Mouse (Mus musculus) liver, embryonic 13.5 days (tissue): ENCODE data around the gene Gm14226. TPM values are rescaled to one million over a fixed set of nuclear protein-coding genes. Genes with fewer than 3 reads are reported as not detected.
"Not testable (repeated sequence)": the region's sequence is repeated elsewhere in the genome, so short reads cannot be mapped to it uniquely, and the experiment has no call there.

ENCODE experiments used
- ATAC-seq: fragments of 200-750 bp; cut with Nextera tagmentation; 2 replicates; pipeline ENCODE4 v1.8.0; 2017; ENCODE audit warnings: low read depth, mild to moderate bottlenecking, moderate number of reproducible peaks, moderate library complexity
- DNase-seq: peaks from one replicate; pipeline ENCODE4 v3.0.0; 2022
- H3K27ac ChIP-seq: fragments of 300-500 bp; sonication (generic); 2 replicates; pipeline ENCODE4 v1.5.1; 2015; ENCODE audit warnings: moderate library complexity, mild to moderate bottlenecking, inconsistent platforms
- H3K27me3 ChIP-seq: fragments of 300-500 bp; sonication (generic); 2 replicates; pipeline ENCODE4 v1.6.1; 2015; ENCODE audit warnings: mild to moderate bottlenecking, inconsistent platforms
- H3K36me3 ChIP-seq: fragments of 300-500 bp; sonication (generic); 2 replicates; pipeline ENCODE4 v1.6.1; 2015; ENCODE audit warnings: mild to moderate bottlenecking, inconsistent platforms
- H3K4me1 ChIP-seq: fragments of 300-500 bp; sonication (generic); replicated peaks from 2 replicates; pipeline ENCODE4 v1.6.1; 2015; ENCODE audit warnings: inconsistent platforms
- H3K4me2 ChIP-seq: fragments of 300-500 bp; sonication (generic); 2 replicates; pipeline ENCODE4 v1.6.1; 2015; ENCODE audit warnings: inconsistent platforms, mild to moderate bottlenecking, moderate library complexity
- H3K4me3 ChIP-seq: fragments of 300-500 bp; sonication (generic); replicated peaks from 2 replicates; pipeline ENCODE4 v1.5.1; 2015; ENCODE audit warnings: mild to moderate bottlenecking, inconsistent platforms
- H3K9ac ChIP-seq: fragments of 300-500 bp; sonication (generic); 2 replicates; pipeline ENCODE4 v1.6.1; 2015; ENCODE audit warnings: mild to moderate bottlenecking, inconsistent platforms
- H3K9me3 ChIP-seq: fragments of 300-500 bp; sonication (generic); replicated peaks from 2 replicates; pipeline ENCODE4 v1.6.1; 2016; ENCODE audit warnings: inconsistent platforms
- WGBS: fragments of 180-500 bp; shearing (Covaris S2); methylation state at CpG from one replicate; pipeline ENCODE4 v1.1.7; 2015; ENCODE audit not compliant: insufficient replicate concordance; 5-methylcytosine and 5-hydroxymethylcytosine counted together
- polyA plus RNA-seq: library from polyadenylated mRNA; unstranded; fragments of >200 nt; fragmentation: Nextera tagmentation; extraction: Ambion mirVana; gene quantifications from 2 replicates; pipeline ENCODE4 v1.2.1, GENCODE M21; 2015

Gene Gm14226
- polyA plus RNA-seq: 0.41 and 0.68 TPM in 2 replicates

DNA sequence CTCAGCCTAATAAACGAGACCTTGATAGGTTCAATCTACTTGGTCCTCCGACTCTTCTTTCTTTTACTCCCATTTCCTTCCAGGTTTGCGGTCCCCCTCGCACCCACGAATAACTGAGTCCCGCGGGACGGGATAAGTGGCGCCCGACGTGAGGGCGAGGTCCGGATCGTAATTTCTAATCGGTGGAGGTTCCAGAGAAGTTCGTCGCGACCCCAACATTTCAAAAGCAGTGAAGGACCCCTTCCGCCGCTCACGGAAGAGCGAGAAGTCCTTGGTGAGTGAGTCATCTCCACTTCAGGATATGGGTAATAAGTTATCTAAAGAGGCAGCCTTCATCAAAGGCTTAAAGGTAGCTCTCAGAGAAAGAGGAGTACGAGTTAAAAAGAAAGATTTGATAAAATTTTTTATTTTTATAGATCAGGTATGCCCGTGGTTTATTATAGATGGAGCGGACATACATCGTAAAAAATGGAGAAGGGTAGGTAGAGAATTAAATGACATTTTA is at the start of gene Gm14226:
Gm14226 (plus strand) TSS at position 16 of the 505 bp plus-strand sequence.
- not testable (repeated sequence) for H3K36me3 ChIP-seq, H3K9me3 ChIP-seq, ATAC-seq, DNase-seq
- Histone ChIP-seq H3K4me2 (peak within 1 kb of the TSS; percentile 83), H3K27me3 (peaks cover 28% of the 10 kb centered on the region), H3K27ac (peak within 1 kb of the TSS; percentile 67), H3K4me3 (peak within 1 kb of the TSS; percentile 57), H3K9ac (peak within 1 kb of the TSS; percentile 57), H3K4me1 (peaks cover 13% of the 10 kb centered on the region)
- under 1% methylated on average over 24 of the region's 26 CpGs for WGBS

- 34% methylated on average over 14 of the region's 14 CpGs for WGBS
- not testable (repeated sequence) for ATAC-seq, H3K4me1 ChIP-seq, H3K36me3 ChIP-seq, H3K4me2 ChIP-seq, H3K9ac ChIP-seq, H3K9me3 ChIP-seq, H3K27ac ChIP-seq, H3K4me3 ChIP-seq, H3K27me3 ChIP-seq
- peak; percentile 3 for DNase-seq
Observed at GRCm38 (mm10) chr2:154969740-154970397, 48.2 kb upstream of the Gm14226 start.

DNA sequence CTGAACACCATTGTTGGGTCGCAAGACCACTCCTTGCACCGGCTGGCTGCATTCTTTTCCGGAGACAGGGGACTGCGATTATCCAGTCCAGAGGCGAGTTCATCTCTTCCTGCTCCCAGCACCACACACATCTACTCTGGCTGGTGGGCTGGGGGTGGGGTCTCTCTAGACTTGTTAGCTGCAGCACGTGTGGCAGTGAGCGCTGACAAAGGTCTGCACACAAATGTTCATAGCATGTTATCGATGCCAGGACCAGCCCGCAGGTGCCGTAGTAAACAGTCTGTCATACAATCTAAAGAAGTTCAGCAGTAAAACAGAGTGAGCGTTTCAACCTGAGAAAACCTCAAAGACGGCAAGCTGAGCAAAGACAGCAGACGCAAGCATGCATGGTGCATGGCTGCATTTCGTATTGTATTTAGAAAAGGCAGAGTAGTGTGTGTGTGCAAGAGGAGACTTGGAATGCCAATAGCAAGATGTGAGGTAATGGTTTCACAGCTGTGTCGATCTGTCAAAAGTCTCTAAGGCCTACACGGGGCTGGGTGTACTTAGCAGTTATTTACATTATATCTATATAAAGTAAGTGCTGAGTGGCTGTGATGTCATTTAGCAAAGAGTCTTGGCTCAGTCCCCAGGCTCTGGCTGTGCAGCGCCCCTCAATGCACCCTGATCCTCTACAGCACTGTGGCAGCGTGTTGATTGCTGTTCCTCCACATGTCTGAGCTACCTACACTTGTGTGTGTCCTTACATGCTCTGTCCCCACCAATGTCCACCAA is 46.0 kb upstream of the Gm14226 start:
- no peak overlapping the region for H3K27ac ChIP-seq
- H3K27me3 ChIP-seq: peaks cover 5% of the 10 kb centered on the region; the same call in 1 of the 2 replicates
- no peak overlapping the region for H3K9ac ChIP-seq
- H3K4me1 ChIP-seq: no peaks in the 10 kb centered on the region
- ATAC-seq (no peak), DNase-seq (no peak)
- H3K9me3 ChIP-seq: no peaks in the 10 kb centered on the region
- WGBS: 58% methylated on average over 18 of the region's 18 CpGs
- H3K4me3 ChIP-seq: no peak overlapping the region
- H3K4me2 ChIP-seq: no peak overlapping the region
- no peaks in the 10 kb centered on the region for H3K36me3 ChIP-seq

DNA sequence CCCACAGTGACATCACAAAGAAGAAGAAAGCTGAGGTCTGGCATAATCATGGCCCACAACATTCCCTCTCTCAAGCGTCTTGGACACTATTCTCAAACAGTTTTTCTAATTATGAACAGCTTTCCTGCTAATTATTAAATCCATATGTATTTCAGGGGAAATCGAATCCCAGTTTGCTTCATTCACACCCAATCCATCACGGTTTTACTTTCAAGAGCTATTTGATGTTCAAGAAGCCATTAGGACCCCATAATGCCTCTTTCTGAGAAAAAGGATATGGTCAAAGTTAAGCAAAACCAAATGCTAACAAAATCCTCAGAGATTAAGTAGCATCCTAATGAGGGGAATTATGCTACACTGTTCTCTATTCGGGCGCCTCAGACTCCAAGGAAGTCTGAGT is 45.1 kb upstream of the Gm14226 start:
- WGBS: 73% methylated on average over 5 of the region's 5 CpGs
- no peak overlapping the region for H3K27ac ChIP-seq
- H3K4me1 ChIP-seq: no peaks in the 10 kb centered on the region
- DNase-seq (no peak), ATAC-seq (no peak)
- H3K9ac ChIP-seq: no peak overlapping the region
- H3K36me3 ChIP-seq: no peaks in the 10 kb centered on the region
- peaks cover 7% of the 10 kb centered on the region; the same call in 1 of the 2 replicates for H3K27me3 ChIP-seq
- no peak overlapping the region for H3K4me3 ChIP-seq
- H3K4me2 ChIP-seq: no peak overlapping the region
- no peaks in the 10 kb centered on the region for H3K9me3 ChIP-seq

DNA sequence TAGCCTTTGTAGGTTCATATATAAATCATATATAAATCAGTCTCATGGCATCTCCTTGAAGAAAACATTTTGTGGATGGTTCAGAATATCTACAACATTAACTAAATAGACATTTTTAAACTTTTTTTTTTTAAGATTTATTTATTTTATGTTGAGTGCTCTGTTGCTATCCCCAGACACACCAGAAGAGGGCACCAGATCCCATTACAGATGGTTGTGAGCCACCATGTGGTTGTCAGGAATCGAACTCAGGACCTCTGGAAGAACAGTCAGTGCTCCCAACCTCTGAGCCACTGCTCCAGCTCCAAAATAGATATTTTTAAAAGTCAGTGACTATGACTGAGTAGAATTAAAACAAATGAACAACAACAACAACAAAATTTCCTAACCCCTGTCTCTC is 31.5 kb upstream of the Gm14226 start:
- Histone ChIP-seq H3K27ac (no peak overlapping the region), H3K4me2 (no peak overlapping the region), H3K9ac (no peak overlapping the region), H3K4me1 (no peaks in the 10 kb centered on the region), H3K9me3 (no peaks in the 10 kb centered on the region), H3K36me3 (no peaks in the 10 kb centered on the region), H3K4me3 (no peak overlapping the region), H3K27me3 (no peaks in the 10 kb centered on the region)
- 29% methylated on average over 1 of the region's 1 CpGs for WGBS
- no peak for DNase-seq
- no peak for ATAC-seq

GRCm38 (mm10) chr2:154991411-154991810 is 26.7 kb upstream of the Gm14226 start:
- Histone ChIP-seq H3K9me3 (no peaks in the 10 kb centered on the region), H3K4me3 (no peak overlapping the region), H3K4me2 (no peak overlapping the region), H3K9ac (no peak overlapping the region), H3K4me1 (no peaks in the 10 kb centered on the region), H3K27me3 (no peaks in the 10 kb centered on the region), H3K36me3 (no peaks in the 10 kb centered on the region), H3K27ac (no peak overlapping the region)
- 33% methylated on average over 8 of the region's 8 CpGs for WGBS
- ATAC-seq (no peak), DNase-seq (no peak)

DNA sequence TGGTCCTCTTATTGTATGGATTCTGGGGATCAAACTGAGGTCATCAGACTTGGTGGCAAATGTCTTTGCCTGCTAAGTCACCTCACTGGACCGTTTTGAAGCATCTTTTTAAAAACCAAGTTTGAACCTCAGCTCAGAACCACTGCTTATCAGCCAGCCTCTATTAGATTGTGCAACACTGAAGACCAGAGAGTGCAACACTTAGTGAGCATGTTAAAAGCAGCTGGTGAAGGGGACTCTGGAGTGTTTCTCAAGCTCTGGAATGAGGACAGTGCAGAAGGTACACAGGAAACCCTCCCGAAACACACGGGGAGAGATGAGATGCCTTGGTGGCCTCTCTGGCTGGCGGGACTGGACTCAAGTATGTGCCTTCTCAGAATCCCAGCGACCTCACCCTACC is 26.0 kb upstream of the Gm14226 start:
- Histone ChIP-seq H3K27me3 (no peaks in the 10 kb centered on the region), H3K4me2 (no peak overlapping the region), H3K9ac (no peak overlapping the region), H3K4me1 (no peaks in the 10 kb centered on the region), H3K36me3 (no peaks in the 10 kb centered on the region), H3K4me3 (no peak overlapping the region), H3K27ac (no peak overlapping the region), H3K9me3 (no peaks in the 10 kb centered on the region)
- WGBS: 63% methylated on average over 5 of the region's 5 CpGs
- no peak for ATAC-seq
- DNase-seq: no peak

GRCm38 (mm10) chr2:155005491-155005890 is 12.6 kb upstream of the Gm14226 start:
- Histone ChIP-seq H3K9me3 (0 out of 2 replicates have a peak, but pooled peaks cover 6% of the 10 kb centered on the region), H3K27ac (no peak overlapping the region), H3K9ac (no peak overlapping the region), H3K4me3 (no peak overlapping the region), H3K4me2 (no peak overlapping the region), H3K4me1 (no peaks in the 10 kb centered on the region), H3K27me3 (no peaks in the 10 kb centered on the region), H3K36me3 (no peaks in the 10 kb centered on the region)
- no peak for ATAC-seq
- 82% methylated on average over 11 of the region's 11 CpGs for WGBS
- DNase-seq: no peak

GRCm38 (mm10) chr2:155011086-155011656 is 6.9 kb upstream of the Gm14226 start:
- no peak for ATAC-seq
- Histone ChIP-seq H3K4me2 (no peak overlapping the region), H3K27me3 (peaks cover 9% of the 10 kb centered on the region), H3K4me3 (no peak overlapping the region), H3K4me1 (no peaks in the 10 kb centered on the region), H3K9me3 (0 out of 2 replicates have a peak, but pooled peaks cover 4% of the 10 kb centered on the region), H3K27ac (no peak overlapping the region), H3K36me3 (no peaks in the 10 kb centered on the region), H3K9ac (no peak overlapping the region)
- DNase-seq: peak; percentile 30
- 11% methylated on average over 3 of the region's 3 CpGs for WGBS

- DNase-seq (no peak), ATAC-seq (no peak)
- Histone ChIP-seq H3K36me3 (no peaks in the 10 kb centered on the region), H3K9me3 (no peaks in the 10 kb centered on the region), H3K9ac (no peak overlapping the region), H3K4me2 (no peak overlapping the region), H3K27ac (no peak overlapping the region), H3K27me3 (peaks cover 9% of the 10 kb centered on the region), H3K4me3 (no peak overlapping the region), H3K4me1 (no peaks in the 10 kb centered on the region)
- WGBS: 83% methylated on average over 6 of the region's 6 CpGs
Observed at GRCm38 (mm10) chr2:155012991-155013390, 5.1 kb upstream of the Gm14226 start.

DNA sequence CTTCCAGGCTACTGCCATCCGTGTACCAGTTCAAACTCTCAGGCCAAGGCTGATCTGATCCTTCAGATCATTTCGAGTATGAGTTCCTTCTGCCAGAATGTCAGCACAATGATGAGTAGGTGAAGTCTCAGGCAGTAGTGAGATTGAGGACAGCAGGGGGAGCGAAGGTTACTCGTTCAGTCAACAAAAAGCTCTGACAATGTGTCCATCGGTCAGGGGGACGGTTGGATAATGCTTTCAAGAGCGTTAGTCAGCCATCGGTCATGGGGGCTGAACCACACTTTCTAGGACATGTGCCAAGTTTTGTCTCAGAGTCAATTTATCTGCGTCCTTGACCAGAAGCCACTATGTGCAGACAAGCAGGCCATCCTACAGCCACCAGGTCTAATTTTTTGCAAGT is 1.3 kb upstream of the Gm14226 start:
- H3K9ac ChIP-seq, H3K4me3 ChIP-seq, H3K4me2 ChIP-seq, H3K27ac ChIP-seq, H3K36me3 ChIP-seq, H3K9me3 ChIP-seq, DNase-seq, ATAC-seq: not testable (repeated sequence)
- H3K4me1 ChIP-seq: peaks cover 13% of the 10 kb centered on the region
- 29% methylated on average over 7 of the region's 9 CpGs for WGBS
- H3K27me3 ChIP-seq: peaks cover 32% of the 10 kb centered on the region
